Mouse (Mus musculus) heart, postnatal 0 days (tissue): ENCODE data around the gene Poll. TPM values are rescaled to one million over a fixed set of nuclear protein-coding genes. Genes with fewer than 3 reads are reported as not detected.

Source experiments
- ATAC-seq: fragments of 200-750 bp; cut with Nextera tagmentation; 2 replicates; pipeline ENCODE4 v1.8.0; 2017; ENCODE audit warnings: low read depth, moderate number of reproducible peaks, moderate library complexity; ENCODE audit not compliant: insufficient read depth
- DNase-seq: peaks from one replicate; pipeline ENCODE4 v3.0.0-alpha.2; 2016; ENCODE audit warnings: low spot score
- H3K27ac ChIP-seq: fragments of 300-500 bp; sonication (generic); 2 replicates; pipeline ENCODE4 v1.5.1; 2014; ENCODE audit warnings: low read depth, mild to moderate bottlenecking
- H3K27me3 ChIP-seq: fragments of 300-500 bp; sonication (generic); 2 replicates; pipeline ENCODE4 v1.6.1; 2014; ENCODE audit warnings: low read length, mixed read lengths; ENCODE audit not compliant: control insufficient read depth, insufficient read depth
- H3K36me3 ChIP-seq: fragments of 300-500 bp; sonication (generic); replicated peaks from 2 replicates; pipeline ENCODE4 v1.6.1; 2014; ENCODE audit warnings: low read length, mixed read lengths; ENCODE audit not compliant: control insufficient read depth, insufficient read depth
- H3K4me1 ChIP-seq: fragments of 300-500 bp; sonication (generic); 2 replicates; pipeline ENCODE4 v1.6.1; 2014; ENCODE audit warnings: antibody characterized with exemption; ENCODE audit not compliant: control insufficient read depth, insufficient read depth
- H3K4me2 ChIP-seq: fragments of 300-500 bp; sonication (generic); 2 replicates; pipeline ENCODE4 v1.6.1; 2014; ENCODE audit warnings: low read depth, mild to moderate bottlenecking, low read length, moderate library complexity
- H3K4me3 ChIP-seq: fragments of 300-500 bp; sonication (generic); 2 replicates; pipeline ENCODE4 v1.5.1; 2014; ENCODE audit warnings: low read depth, low read length
- H3K9ac ChIP-seq: fragments of 300-500 bp; sonication (generic); replicated peaks from 2 replicates; pipeline ENCODE4 v1.6.1; 2014; ENCODE audit warnings: low read depth, low read length, mixed read lengths
- H3K9me3 ChIP-seq: fragments of 300-500 bp; sonication (generic); replicated peaks from 2 replicates; pipeline ENCODE4 v1.6.1; 2016; ENCODE audit warnings: low read length; ENCODE audit not compliant: control insufficient read depth
- CTCF ChIP-seq: IDR thresholded peaks from 2 replicates; pipeline ENCODE4 v1.5.1; 2016; ENCODE audit warnings: antibody characterized with exemption, control low read depth, low read depth
- EP300 ChIP-seq: IDR thresholded peaks from 2 replicates; pipeline ENCODE4 v1.6.1; 2016; ENCODE audit warnings: antibody characterized with exemption, low read depth
- WGBS: fragments of 180-500 bp; shearing (Covaris S2); extraction: QIAGEN DNeasy Blood & Tissue Kit; methylation state at CpG from one replicate; pipeline ENCODE4 v1.1.7; 2014; 5-methylcytosine and 5-hydroxymethylcytosine counted together
- polyA plus RNA-seq: library from polyadenylated mRNA; unstranded; fragments of >200 nt; fragmentation: Nextera tagmentation; extraction: Ambion mirVana; gene quantifications from 2 replicates; pipeline ENCODE4 v1.2.1, GENCODE M21; 2015
- total RNA-seq: library from RNA; depleted of rRNA; stranded (reverse); fragments of >200 nt; gene quantifications from 2 replicates; pipeline ENCODE4 v1.2.3, GENCODE M21; 2014; ENCODE audit warnings: low replicate concordance

The Poll gene
- total and polyA plus RNA-seq, 2 experiments from 2014 or later: 9.3 to 12.7 TPM

GRCm38 (mm10) chr19:45573033-45573432 is 12.7 kb upstream of the Poll start:
- no peak for ATAC-seq
- no peak overlapping the region for H3K4me3 ChIP-seq
- 80% methylated on average over 6 of the region's 6 CpGs for WGBS
- TF ChIP-seq EP300: no peak
- TF ChIP-seq CTCF: no peak
- no peaks in the 10 kb centered on the region for H3K27me3 ChIP-seq
- no peak overlapping the region for H3K9ac ChIP-seq
- peaks cover 12% of the 10 kb centered on the region for H3K4me1 ChIP-seq
- H3K36me3 ChIP-seq: peaks cover 20% of the 10 kb centered on the region
- H3K4me2 ChIP-seq: no peak overlapping the region
- H3K27ac ChIP-seq: no peak overlapping the region
- H3K9me3 ChIP-seq: no peaks in the 10 kb centered on the region
- DNase-seq: no peak

- no peak overlapping the region for H3K27ac ChIP-seq
- no peak overlapping the region for H3K4me3 ChIP-seq
- no peak for DNase-seq
- H3K36me3 ChIP-seq: peaks cover 8% of the 10 kb centered on the region
- TF ChIP-seq EP300 (no peak), CTCF (no peak)
- ATAC-seq: no peak
- no peaks in the 10 kb centered on the region for H3K27me3 ChIP-seq
- no peak overlapping the region for H3K9ac ChIP-seq
- WGBS: 55% methylated on average over 14 of the region's 14 CpGs
- no peaks in the 10 kb centered on the region for H3K4me1 ChIP-seq
- no peak overlapping the region for H3K4me2 ChIP-seq
- H3K9me3 ChIP-seq: no peaks in the 10 kb centered on the region
Measured at GRCm38 (mm10) chr19:45567367-45567766, 7.0 kb upstream of the Poll start.

DNA sequence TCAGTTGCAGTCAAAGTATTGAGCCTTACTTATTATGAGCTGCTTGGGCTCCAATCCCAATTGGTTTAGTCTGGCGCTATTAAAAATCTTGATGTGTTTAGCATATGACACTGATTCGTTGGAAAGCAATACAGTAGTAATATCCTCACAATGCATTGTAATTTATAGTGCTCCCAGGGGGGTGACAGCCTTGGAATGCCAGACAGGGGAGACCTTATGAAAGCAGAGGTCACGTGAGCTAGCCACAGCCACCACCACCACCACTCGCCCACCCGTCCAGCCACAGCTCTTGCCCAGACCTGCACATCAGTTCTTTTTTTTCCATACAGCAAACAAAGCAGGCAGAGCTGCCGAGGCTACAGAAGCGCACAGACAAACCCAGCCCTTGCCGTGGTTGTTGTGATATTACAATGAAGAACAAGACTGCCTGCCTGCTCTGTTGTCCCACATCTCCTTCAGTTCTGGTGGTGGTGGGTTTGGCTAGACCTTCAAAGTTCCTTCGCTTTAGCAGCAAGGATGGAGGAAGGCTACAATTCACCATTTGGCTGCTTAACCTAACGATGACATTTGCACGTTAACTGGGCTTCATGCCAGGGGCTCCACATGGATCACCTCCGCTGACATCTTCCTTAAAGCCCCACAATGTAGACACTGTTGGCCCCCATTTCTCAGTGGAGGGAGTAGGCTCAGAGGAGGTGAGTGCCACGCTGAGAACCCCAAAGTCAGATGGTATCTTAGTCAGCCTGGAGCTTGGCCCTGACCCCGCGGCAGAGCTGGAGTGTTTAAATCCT is 5.8 kb upstream of the Poll start:
- 56% methylated on average over 15 of the region's 15 CpGs for WGBS
- ATAC-seq (no peak), DNase-seq (no peak)
- Histone ChIP-seq H3K27ac (no peak overlapping the region), H3K4me1 (no peaks in the 10 kb centered on the region), H3K9me3 (no peaks in the 10 kb centered on the region), H3K9ac (no peak overlapping the region), H3K36me3 (no peaks in the 10 kb centered on the region), H3K27me3 (no peaks in the 10 kb centered on the region), H3K4me2 (no peak overlapping the region), H3K4me3 (no peak overlapping the region)
- TF ChIP-seq EP300 (no peak), CTCF (no peak)

- WGBS: 93% methylated on average over 11 of the region's 11 CpGs
Measured at GRCm38 (mm10) chr19:45554136-45554535, 6.2 kb downstream of the Poll start.

GRCm38 (mm10) chr19:45552187-45552586 is 8.1 kb downstream of the Poll start:
- no peak for ATAC-seq
- H3K27ac ChIP-seq: no peak overlapping the region
- H3K4me1 ChIP-seq: no peaks in the 10 kb centered on the region
- H3K27me3 ChIP-seq: peaks cover 2% of the 10 kb centered on the region; the same call in 1 of the 2 replicates
- no peaks in the 10 kb centered on the region for H3K9me3 ChIP-seq
- TF ChIP-seq CTCF (no peak), EP300 (no peak)
- no peak overlapping the region for H3K4me2 ChIP-seq
- 59% methylated on average over 6 of the region's 6 CpGs for WGBS
- DNase-seq: no peak
- no peak overlapping the region for H3K9ac ChIP-seq
- H3K36me3 ChIP-seq: peaks cover 24% of the 10 kb centered on the region
- no peak overlapping the region for H3K4me3 ChIP-seq

More at GRCm38 (mm10) chr19:45554136-45554535, 6.2 kb downstream of the Poll start:
- Histone ChIP-seq H3K9ac (no peak overlapping the region), H3K27me3 (no peaks in the 10 kb centered on the region; the same call in 1 of the 2 replicates), H3K36me3 (peaks cover 32% of the 10 kb centered on the region), H3K4me2 (no peak overlapping the region), H3K27ac (no peak overlapping the region), H3K9me3 (no peaks in the 10 kb centered on the region), H3K4me1 (no peaks in the 10 kb centered on the region), H3K4me3 (no peak overlapping the region)
- TF ChIP-seq EP300 (no peak), CTCF (no peak)
- ATAC-seq (no peak), DNase-seq (no peak)

DNA sequence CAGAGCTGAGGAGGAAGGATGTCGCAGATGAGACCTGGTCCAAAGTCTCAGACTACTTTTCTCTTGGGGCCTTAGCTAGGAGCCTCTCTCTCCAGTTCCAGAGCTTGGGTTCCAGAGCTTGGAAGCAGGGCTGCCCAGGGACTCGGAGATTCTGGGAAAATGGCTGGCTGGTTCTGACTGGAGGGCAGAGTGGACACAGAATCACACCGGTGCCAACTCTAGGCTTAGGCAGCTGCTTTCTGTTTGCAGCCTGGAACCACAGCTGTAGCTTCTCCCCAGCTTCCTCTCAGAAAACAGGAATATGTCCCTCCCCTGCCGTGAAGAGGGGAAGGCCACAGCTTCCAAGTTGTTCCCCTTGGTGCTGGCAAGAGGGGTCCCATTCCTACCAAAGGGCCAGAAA is 10.4 kb downstream of the Poll start:
- no peak for ATAC-seq
- H3K9me3 ChIP-seq: no peaks in the 10 kb centered on the region
- WGBS: 71% methylated on average over 4 of the region's 4 CpGs
- H3K27me3 ChIP-seq: peaks cover 18% of the 10 kb centered on the region
- no peak overlapping the region for H3K9ac ChIP-seq
- no peaks in the 10 kb centered on the region for H3K4me1 ChIP-seq
- no peak for DNase-seq
- TF ChIP-seq EP300: no peak
- TF ChIP-seq CTCF: no peak
- peaks cover 13% of the 10 kb centered on the region for H3K36me3 ChIP-seq
- H3K4me3 ChIP-seq: no peak overlapping the region
- no peak overlapping the region for H3K4me2 ChIP-seq
- no peak overlapping the region for H3K27ac ChIP-seq
